Mouse (Mus musculus) retina, adult 2 months (tissue): ENCODE measurements around the gene Cux1.

Experiments used
- DNase-seq: peaks from one replicate; pipeline ENCODE4 v3.0.0-alpha.2; 2012; ENCODE audit warnings: low read depth, low spot score

The Cux1 gene

GRCm38 (mm10) chr5:136540055-136540838 is 27.0 kb downstream of the Cux1 start:
- no peak for DNase-seq

GRCm38 (mm10) chr5:136536753-136537152 is 30.5 kb downstream of the Cux1 start:
- no peak for DNase-seq

- no peak for DNase-seq
These were observed 31.1 kb downstream of the Cux1 start for GRCm38 (mm10) chr5:136535976-136536725.

- DNase-seq: no peak
These were observed 32.1 kb downstream of the Cux1 start for GRCm38 (mm10) chr5:136535204-136535603.

GRCm38 (mm10) chr5:136533371-136534276 is 33.7 kb downstream of the Cux1 start:
- DNase-seq: no peak

- no peak for DNase-seq
These were observed 35.5 kb downstream of the Cux1 start for GRCm38 (mm10) chr5:136531674-136532365.

GRCm38 (mm10) chr5:136530931-136531330 is 36.4 kb downstream of the Cux1 start:
- DNase-seq: no peak

GRCm38 (mm10) chr5:136529165-136529564 is 38.1 kb downstream of the Cux1 start:
- DNase-seq: no peak

- DNase-seq: no peak
These were observed 39.4 kb downstream of the Cux1 start for GRCm38 (mm10) chr5:136527871-136528270.

- no peak for DNase-seq
These were observed 40.8 kb downstream of the Cux1 start for GRCm38 (mm10) chr5:136526545-136526909.

GRCm38 (mm10) chr5:136525896-136526544 is 41.3 kb downstream of the Cux1 start:
- no peak for DNase-seq

- DNase-seq: no peak
These were observed 44.3 kb downstream of the Cux1 start for GRCm38 (mm10) chr5:136522843-136523463.

GRCm38 (mm10) chr5:136521656-136522055 is 45.6 kb downstream of the Cux1 start:
- DNase-seq: no peak

- DNase-seq: no peak
These were observed 48.4 kb downstream of the Cux1 start for GRCm38 (mm10) chr5:136518648-136519437.

GRCm38 (mm10) chr5:136517510-136517909 is 49.8 kb downstream of the Cux1 start:
- no peak for DNase-seq

GRCm38 (mm10) chr5:136516593-136516992 is 50.7 kb downstream of the Cux1 start:
- no peak for DNase-seq

- no peak for DNase-seq
These were observed 53.1 kb downstream of the Cux1 start for GRCm38 (mm10) chr5:136514049-136514677.

GRCm38 (mm10) chr5:136512103-136512674 is 55.1 kb downstream of the Cux1 start:
- DNase-seq: no peak

- DNase-seq: no peak
These were observed 55.9 kb downstream of the Cux1 start for GRCm38 (mm10) chr5:136511378-136511777.
